Mouse (Mus musculus) lung, postnatal 0 days (tissue): ENCODE measurements around the gene Tspan32. TPM values are rescaled to one million over a fixed set of nuclear protein-coding genes. Genes with fewer than 3 reads are reported as not detected.

Source experiments
- ATAC-seq: fragments of 200-750 bp; cut with Nextera tagmentation; 2 replicates; pipeline ENCODE4 v1.8.0; 2017; ENCODE audit warnings: moderate library complexity
- DNase-seq: peaks from one replicate; pipeline ENCODE4 v3.0.0-alpha.2; 2016; ENCODE audit warnings: low spot score
- H3K27ac ChIP-seq: fragments of 300-500 bp; sonication (generic); 2 replicates; pipeline ENCODE4 v1.5.1; 2014; ENCODE audit warnings: antibody characterized with exemption, mild to moderate bottlenecking, low read length, mixed read lengths
- H3K27me3 ChIP-seq: fragments of 300-500 bp; sonication (generic); replicated peaks from 2 replicates; pipeline ENCODE4 v1.6.1; 2014; ENCODE audit warnings: low read length, mixed read lengths; ENCODE audit not compliant: insufficient read depth
- H3K36me3 ChIP-seq: fragments of 300-500 bp; sonication (generic); 2 replicates; pipeline ENCODE4 v1.6.1; 2014; ENCODE audit warnings: low read length, mixed read lengths; ENCODE audit not compliant: insufficient read depth
- H3K4me1 ChIP-seq: fragments of 300-500 bp; sonication (generic); 2 replicates; pipeline ENCODE4 v1.6.1; 2014; ENCODE audit warnings: antibody characterized with exemption, low read depth, low read length, mixed read lengths; ENCODE audit not compliant: insufficient read depth
- H3K4me2 ChIP-seq: fragments of 300-500 bp; sonication (generic); replicated peaks from 2 replicates; pipeline ENCODE4 v1.6.1; 2014; ENCODE audit warnings: low read depth, mild to moderate bottlenecking, low read length, moderate library complexity, mixed read lengths
- H3K4me3 ChIP-seq: fragments of 300-500 bp; sonication (generic); 2 replicates; pipeline ENCODE4 v1.5.1; 2014; ENCODE audit warnings: low read depth, low read length
- H3K9ac ChIP-seq: fragments of 300-500 bp; sonication (generic); replicated peaks from 2 replicates; pipeline ENCODE4 v1.6.1; 2014; ENCODE audit warnings: low read depth, mild to moderate bottlenecking
- H3K9me3 ChIP-seq: fragments of 300-500 bp; sonication (generic); 2 replicates; pipeline ENCODE4 v1.6.1; 2016; ENCODE audit warnings: low read length, mixed read lengths
- CTCF ChIP-seq: IDR thresholded peaks from 2 replicates; pipeline ENCODE4 v1.5.1; 2016; ENCODE audit warnings: antibody characterized with exemption, mild to moderate bottlenecking
- EP300 ChIP-seq: IDR thresholded peaks from 2 replicates; pipeline ENCODE4 v1.6.1; 2016; ENCODE audit warnings: antibody characterized with exemption, mild to moderate bottlenecking, control low read depth
- WGBS: fragments of 180-500 bp; shearing (Covaris S2); extraction: QIAGEN DNeasy Blood & Tissue Kit; methylation state at CpG from one replicate; pipeline ENCODE4 v1.1.7; 2014; 5-methylcytosine and 5-hydroxymethylcytosine counted together
- polyA plus RNA-seq: library from polyadenylated mRNA; unstranded; fragments of >200 nt; fragmentation: Nextera tagmentation; extraction: Ambion mirVana; gene quantifications from 2 replicates; pipeline ENCODE4 v1.2.1, GENCODE M21; 2015

Gene Tspan32
- polyA plus RNA-seq, 1 experiment from 2014 or later, result 6.1 TPM

- no peaks in the 10 kb centered on the region for H3K9me3 ChIP-seq
- no peaks in the 10 kb centered on the region for H3K27me3 ChIP-seq
- peaks cover 39% of the 10 kb centered on the region for H3K36me3 ChIP-seq
- ATAC-seq, result no peak
- no peak overlapping the region for H3K4me3 ChIP-seq
- 52% methylated on average over 13 of the region's 13 CpGs for WGBS
- H3K9ac ChIP-seq, result no peak overlapping the region
- peak overlapping the region; percentile 85 for H3K4me2 ChIP-seq
- peaks cover 16% of the 10 kb centered on the region; the same call in 1 of the 2 replicates for H3K4me1 ChIP-seq
- H3K27ac ChIP-seq, result peak overlapping the region; percentile 90
- peak; percentile 24 for DNase-seq
- TF ChIP-seq CTCF (no peak), EP300 (no peak)
These were observed 63.6 kb downstream of the Tspan32 start for GRCm38 (mm10) chr7:143068316-143068881.

DNA sequence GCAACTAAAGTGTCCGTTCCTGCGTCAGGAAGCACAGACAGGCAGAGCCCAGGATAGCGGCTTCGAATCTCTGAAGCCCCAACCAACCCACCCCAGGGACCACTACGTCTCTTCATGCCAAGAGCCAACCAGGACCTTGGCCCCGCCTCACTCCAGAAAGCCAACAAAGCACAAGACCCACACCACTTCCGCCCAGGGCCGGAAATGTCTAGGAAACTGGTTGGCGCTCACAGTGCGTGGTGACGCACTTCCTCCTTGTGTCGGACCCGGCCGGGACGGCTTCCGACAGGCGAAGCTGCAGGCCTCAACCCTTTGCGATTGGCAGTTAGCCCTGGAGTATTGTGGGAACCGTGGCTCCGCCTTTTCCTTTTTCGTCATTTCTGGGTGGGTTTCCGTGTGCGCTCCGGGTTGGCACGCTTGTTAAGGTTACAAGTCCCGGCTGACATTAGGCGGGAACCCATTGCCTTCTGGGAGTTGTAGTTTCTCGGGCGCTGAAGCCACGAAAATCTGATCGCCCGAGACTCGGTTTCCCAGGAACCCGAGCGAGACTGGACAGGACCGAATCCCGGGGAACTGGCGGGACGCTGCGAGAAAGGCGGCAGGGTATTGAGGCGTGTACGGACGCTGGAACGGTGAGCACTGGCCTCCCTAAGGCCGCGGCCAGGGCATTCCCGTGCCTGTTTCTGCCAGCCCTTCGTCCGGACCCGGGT is 64.2 kb downstream of the Tspan32 start, which contains the start of gene Tssc4:
TSS of gene Tssc4 (plus strand) at position 368 of the 710 bp plus-strand sequence.
- WGBS, result 1% methylated on average over 51 of the region's 51 CpGs
- peak within 1 kb of the TSS; percentile 83 for H3K9ac ChIP-seq

More for the DNA sequence above, 64.2 kb downstream of the Tspan32 start, which contains the start of gene Tssc4:
- Histone ChIP-seq H3K36me3 (peaks cover 34% of the 10 kb centered on the region), H3K4me2 (peak within 1 kb of the TSS; percentile 85), H3K4me1 (peaks cover 16% of the 10 kb centered on the region; the same call in 1 of the 2 replicates), H3K27ac (peak within 1 kb of the TSS; percentile 90), H3K9me3 (no peaks in the 10 kb centered on the region), H3K27me3 (no peaks in the 10 kb centered on the region), H3K4me3 (peak within 1 kb of the TSS; percentile 69)
- ATAC-seq (peak; percentile 97), DNase-seq (peak; percentile 100)
- TF ChIP-seq EP300 (peak; percentile 93), CTCF (no peak)

Other genes with a start within 250 kb of the Tspan32 start
- gene Th, start 73.9 kb upstream of the Tspan32 start, polyA plus RNA-seq, result 0.08 and 0.10 TPM in 2 replicates
- gene Ascl2, start 35.8 kb upstream of the Tspan32 start, polyA plus RNA-seq, result 0.90 and 1.3 TPM in 2 replicates
- gene Cd81, start 47.7 kb downstream of the Tspan32 start, polyA plus RNA-seq, result 724 and 747 TPM in 2 replicates
- 52.3 and 54.5 TPM in 2 replicates for gene Tssc4, start 64.2 kb downstream of the Tspan32 start, polyA plus RNA-seq
- 0.65 and 0.72 TPM in 2 replicates for gene Trpm5, start 89.6 kb downstream of the Tspan32 start, polyA plus RNA-seq
- gene Kcnq1, start 101.3 kb downstream of the Tspan32 start, polyA plus RNA-seq, result 11.8 and 13.0 TPM in 2 replicates